Mouse (Mus musculus): ENCODE data around the gene Pigf.

- no peak for TF ChIP-seq CTCF (IDR thresholded peaks at IDR 0.05; ENCODE audit: extremely low read depth, insufficient read length, insufficient replicate concordance, low read depth, low read length)
- no peak for TF ChIP-seq POLR2A (IDR thresholded peaks at IDR 0.05; ENCODE audit: low read depth, low read length)
Measured at GRCm38 (mm10) chr17:86957239-86957638, 68.0 kb downstream of the Pigf start.

Measured in small intestine, adult 2 months (tissue).